Mouse (Mus musculus) embryo, embryonic 10 days (tissue): ENCODE measurements at regions not wholly inside any gene's neighbourhood (a gene's known extent, or its start where the extent isn't known, plus 50 kb on each side); places are given as distances from the start of the nearest gene placed in this dataset.

Experiments
- DNase-seq: peaks from one replicate; pipeline ENCODE4 v3.0.0-alpha.2; 2015; ENCODE audit warnings: low spot score

DNA sequence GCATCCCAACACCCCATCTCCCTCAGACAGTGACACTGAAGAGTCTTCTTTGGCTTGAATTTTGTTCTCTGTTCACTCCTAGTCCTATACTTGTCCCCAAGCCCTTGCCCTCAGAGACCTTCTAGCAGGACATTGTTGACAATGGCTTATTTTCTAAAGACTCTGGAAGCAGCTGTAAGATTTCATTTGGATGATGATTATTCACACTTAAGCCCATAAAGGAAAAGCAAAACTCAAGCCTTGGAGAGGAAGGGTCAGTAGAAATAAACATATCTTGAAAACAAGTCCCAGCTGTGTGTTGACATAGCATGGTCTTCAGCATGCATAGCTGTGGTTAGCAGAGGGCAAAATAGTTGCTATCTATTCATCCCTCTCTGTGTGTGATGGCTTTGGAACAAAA, 59.9 kb upstream of the Cdh11 start:
- DNase-seq, result no peak

DNA sequence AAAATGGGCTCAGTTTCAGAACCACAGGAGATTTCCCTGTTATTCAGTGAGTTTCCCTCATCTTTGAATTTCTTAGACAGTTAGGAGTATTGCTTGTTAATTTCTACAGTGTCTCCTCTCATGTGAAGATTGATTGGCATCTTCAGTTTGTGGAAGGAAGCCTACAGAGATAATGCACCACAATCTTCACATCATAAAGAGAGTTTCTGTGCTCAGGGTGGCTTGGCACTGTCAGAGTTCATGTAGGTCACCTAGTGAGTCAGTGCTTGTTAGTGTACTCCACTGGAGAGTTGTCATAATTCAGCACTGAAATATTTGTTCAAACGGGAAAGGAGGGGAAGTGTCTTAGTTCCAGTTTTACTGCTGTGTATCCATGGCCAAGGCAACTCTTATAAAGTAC, 74.6 kb upstream of the Cdh11 start:
- no peak for DNase-seq

GRCm38 (mm10) chr8:102899525-102899924, 114.1 kb upstream of the Cdh11 start:
- DNase-seq, result no peak

DNA sequence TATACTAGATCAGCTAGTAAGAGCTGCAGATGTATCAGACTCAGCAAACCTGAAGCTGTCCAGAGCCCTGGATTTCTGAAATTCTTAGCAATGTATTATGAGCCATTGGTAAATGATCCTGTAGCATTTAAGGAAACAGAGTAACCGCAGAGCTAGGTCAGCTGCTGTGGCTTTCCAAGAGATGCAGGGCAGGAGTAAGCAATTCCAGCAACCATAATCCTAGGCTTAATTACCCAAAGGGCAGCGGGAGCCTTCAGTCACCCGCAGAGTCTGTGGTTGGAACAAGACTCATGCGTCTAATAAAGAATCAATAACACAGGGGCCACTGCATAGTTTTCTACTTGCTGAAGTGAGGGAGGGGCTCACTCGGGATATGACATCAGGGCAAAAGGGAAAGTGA, 115.2 kb upstream of the Cdh11 start:
- DNase-seq, result peak; percentile 11

- DNase-seq, result peak; percentile 57
Observed at GRCm38 (mm10) chr8:102907444-102907843, 122.0 kb upstream of the Cdh11 start.

- peak; percentile 22 for DNase-seq
Observed at GRCm38 (mm10) chr8:102931342-102931835, 145.9 kb upstream of the Cdh11 start.

- no peak for DNase-seq
Observed at GRCm38 (mm10) chr8:102938771-102939170, 153.3 kb upstream of the Cdh11 start.

DNA sequence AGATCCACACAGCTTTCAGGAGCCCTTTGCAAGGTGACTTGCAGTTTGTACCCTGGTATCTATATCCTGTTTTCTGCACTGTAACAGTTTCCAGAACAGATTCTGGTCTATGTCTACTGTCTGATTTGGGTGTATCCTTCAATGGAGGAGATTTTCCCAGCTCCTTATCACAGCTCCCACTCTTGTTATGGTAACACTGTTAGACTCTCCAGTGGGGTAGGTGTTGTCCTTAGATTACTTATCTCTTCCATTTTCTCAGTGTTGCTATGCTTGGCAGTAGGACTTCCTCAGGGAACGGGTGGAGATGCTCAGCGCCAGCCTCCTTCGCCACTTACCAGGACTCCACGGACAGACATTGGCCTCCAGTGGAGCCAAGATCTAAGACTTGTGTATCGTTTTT, 160.1 kb upstream of the Cdh11 start:
- DNase-seq, result no peak

- peak; percentile 68 for DNase-seq
Observed at GRCm38 (mm10) chr8:102978161-102978581, 192.7 kb upstream of the Cdh11 start.

DNA sequence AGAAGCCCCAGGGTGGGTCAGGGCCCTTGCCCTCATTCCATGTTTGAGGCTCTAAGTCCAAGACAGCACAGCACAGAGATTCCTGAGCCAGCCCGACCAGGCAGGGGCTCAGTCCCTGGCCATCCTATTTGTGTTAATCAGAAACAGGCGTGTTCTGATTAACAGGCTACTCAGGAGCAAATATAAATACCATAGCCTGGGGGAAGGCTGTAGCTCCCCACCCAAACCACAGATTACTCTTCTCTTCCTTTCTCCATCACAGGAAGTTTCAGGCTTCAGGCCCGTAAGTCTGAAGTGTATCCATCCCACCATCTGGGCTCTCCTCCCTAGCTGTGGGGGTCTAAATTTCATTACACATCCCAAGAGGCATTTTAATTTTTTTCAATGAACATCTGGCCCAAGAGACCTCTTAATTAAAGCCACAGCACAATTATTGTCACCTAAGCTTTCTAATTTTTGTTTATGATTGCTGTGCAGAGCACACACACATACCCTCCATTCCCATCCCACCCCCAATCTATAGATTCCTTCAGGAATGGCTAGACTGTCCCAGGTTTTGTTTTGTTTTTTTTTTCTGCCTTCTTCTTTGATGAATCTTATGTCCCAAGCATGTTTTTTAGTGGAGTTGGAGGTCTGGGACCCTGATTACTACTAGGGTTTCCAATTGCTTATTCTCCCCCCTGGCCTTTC, 197.9 kb upstream of the Cdh11 start:
- DNase-seq, result peak; percentile 67

GRCm38 (mm10) chr8:102983910-102984225, 198.4 kb upstream of the Cdh11 start:
- DNase-seq, result peak; percentile 73

- peak; percentile 40 for DNase-seq
Observed at GRCm38 (mm10) chr8:103007284-103007984, 222.0 kb upstream of the Cdh11 start.

DNA sequence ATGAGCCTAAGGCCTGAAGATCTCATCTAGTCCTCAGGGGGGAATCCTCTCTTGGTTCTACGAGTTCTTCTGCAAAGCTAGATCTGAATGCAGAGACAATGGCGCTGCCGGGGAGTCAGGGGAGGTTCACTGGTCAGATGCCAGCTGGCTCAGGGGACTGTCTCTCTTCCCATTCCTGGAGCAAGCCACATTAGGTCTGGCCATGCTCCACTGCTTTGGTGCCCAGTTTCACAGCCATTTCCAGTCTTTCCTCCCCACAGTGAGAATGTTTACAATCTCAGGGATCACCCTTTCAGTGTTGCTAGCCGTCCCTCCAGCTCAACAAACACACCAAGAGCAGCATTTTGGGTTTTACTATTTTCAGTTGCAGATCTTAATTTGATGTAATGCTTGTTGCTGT, 233.7 kb upstream of the Cdh11 start:
- no peak for DNase-seq

GRCm38 (mm10) chr8:103023237-103023636, 237.8 kb upstream of the Cdh11 start:
- DNase-seq, result no peak

DNA sequence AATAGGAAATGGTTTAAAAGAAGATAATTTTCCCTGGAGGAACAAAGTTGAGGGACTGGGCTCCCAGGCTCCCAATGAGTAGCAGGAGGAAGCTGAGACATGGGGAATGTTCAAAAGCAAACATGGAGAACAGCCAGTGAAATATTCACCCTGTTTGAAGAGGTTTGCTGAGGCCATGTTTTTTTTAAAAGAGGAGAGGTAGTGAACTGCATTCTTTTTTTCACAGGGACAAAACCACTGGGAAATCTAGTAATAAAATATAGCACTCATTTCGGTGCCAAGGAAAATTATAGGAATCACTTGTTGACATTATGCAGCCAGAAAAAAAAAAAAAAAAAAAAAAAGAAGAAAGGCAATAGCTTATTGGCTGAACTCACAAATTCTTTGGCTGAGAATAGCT, 246.3 kb upstream of the Cdh11 start:
- no peak for DNase-seq

DNA sequence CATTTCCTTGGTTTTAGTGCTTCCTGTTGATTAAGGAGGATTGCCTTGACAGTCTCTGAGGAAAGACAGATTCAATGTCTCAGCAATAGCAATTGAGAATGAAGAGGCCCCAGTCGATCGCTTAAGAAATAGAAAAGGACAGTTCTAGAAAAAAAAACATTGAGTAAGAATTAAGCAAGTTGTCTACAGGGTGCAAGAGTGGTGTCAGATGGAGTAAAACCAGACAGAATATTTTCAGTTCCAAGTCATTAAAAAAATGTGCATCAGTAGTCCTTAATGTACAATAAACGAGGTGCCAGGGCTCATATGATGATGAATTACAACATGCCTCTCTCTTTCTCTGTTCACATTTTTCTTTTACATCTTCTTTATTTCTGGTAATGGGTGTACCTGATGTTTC, 248.5 kb upstream of the Cdh11 start:
- DNase-seq, result peak; percentile 12

DNA sequence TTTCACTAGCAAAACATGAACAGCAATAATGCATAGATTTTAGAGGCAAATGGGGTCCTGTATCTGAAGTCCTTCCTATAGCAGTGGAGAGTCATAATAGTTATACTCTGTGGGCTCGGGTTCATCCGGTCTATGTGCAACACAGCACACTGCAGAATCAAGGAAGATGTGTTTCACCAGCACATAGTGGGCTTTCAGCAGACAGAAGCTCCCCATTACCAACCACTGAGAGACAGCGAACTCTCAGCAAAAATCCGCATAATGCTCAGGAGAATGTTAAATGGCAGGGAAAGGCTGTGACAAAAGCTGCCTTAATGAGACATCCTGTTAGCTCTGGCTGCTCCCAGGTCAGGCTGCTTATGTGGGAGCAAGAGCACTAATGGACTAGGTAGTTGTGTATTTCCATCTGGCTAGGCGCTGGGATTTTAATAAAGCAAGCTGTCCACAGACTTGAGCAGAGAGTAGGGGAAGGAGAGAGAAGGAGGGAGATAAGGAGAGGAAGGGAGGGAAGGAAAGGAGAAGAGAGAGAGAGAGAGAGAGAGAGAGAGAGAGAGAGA, 286.7 kb upstream of the Cdh11 start:
- DNase-seq, result peak; percentile 17

DNA sequence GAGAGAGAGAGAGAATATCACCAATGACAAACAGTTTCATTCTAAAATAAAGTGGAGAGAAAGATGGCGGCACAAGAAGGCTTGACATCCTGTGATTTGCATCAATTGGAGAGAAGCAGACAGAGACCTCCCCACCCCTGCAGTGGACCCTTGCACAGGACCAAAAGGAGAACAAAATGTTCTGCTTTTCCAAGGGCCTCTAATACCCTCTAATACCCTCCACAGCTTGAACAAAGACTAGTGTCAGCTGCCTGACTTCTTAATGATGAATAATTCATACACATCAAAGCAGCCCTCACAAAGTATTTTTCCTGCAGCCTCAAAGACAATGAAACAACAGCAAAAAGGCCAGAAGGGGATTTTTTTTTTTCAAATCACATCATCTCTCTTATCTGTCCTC, 287.2 kb upstream of the Cdh11 start:
- peak; percentile 17 for DNase-seq

- peak; percentile 11 for DNase-seq
Observed at GRCm38 (mm10) chr8:103078559-103078958, 293.1 kb upstream of the Cdh11 start.

DNA sequence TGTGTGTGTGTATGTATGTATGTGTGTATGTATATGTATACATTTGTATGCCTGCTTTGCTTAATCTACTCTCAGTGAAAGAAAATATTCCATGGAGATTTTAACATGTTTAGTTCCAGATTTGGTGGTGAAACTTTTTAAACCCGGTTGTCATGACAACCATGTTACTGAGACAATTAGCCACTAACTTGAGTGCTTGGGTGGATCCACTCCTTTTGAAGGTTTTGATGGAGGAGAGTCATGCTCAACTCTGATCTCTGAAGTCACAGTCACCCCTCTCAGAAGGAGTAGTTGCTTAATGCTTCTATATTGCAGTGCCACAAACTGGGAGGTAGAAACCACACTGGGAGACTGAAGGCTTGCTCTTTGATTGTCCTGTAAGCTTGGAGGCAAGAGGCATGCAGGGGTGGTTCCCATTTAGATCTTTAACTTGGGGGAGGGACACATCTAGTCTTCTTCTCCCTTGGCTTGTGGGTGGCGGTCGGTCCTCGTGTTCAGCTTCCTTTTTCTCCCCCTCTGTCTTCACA, 301.6 kb upstream of the Cdh11 start:
- peak; percentile 4 for DNase-seq

DNA sequence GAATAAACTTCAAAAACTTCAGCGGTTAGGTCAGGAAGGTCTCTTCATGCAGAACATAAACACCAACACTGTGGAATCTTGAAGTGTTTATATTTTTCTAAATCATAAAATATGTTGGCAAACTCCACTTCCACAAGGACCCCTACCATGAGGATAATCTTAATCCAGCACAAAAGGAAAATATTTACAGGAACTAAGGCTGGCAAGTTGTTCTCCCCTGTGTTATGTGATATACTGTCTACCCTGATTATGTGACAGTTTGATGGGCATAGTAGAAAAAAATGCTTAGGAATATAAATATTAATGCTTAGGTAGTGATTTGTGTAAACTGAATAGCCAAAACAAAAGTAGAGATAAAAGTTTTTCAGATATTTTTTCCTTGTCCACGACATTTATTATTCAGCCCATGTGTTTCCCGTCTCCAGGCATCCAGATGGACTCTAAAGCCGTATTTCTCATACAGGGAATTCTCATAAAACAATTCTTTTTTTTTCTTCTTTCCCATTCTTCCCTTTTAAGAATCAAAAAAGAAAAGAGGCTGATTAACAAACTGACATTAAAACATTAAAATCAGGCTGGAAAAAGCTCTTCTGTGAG, 311.2 kb upstream of the Cdh11 start:
- DNase-seq, result no peak

- DNase-seq, result no peak
Observed at GRCm38 (mm10) chr8:103125581-103125980, 340.1 kb upstream of the Cdh11 start.

DNA sequence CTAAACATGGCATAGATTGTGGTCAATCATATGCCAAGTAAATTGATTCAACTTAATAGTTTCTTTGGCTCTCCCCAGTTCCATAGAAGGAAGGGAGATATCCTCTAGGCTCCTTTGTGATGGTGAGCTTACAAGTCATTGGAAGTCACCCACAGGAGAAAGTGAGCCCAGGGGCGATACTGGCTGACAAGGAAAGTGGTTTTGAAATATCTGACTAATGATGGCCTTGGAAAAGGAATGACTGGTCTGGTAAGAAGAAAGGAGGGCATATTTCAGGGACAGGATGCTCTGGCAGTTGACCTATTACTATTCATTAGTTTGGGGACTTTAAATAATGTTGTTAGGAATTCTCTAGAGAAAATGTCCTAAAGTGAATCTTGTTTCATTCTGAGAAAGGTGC, 352.7 kb upstream of the Cdh11 start:
- no peak for DNase-seq
